Comparison of ENCODE assay signal across 13 mouse cellular contexts in genomic region chr8:13293677-13294470, GRCm38 (mm10). TPM values are rescaled to one million over a fixed set of nuclear protein-coding genes. Genes with fewer than 3 reads are reported as not detected.
"Had no signal": no experiment of that assay in that cellular context is flagged by ENCODE, and none has a peak within 500 bp of the region (broad histone marks: within the 10 kb centered on the region; RNA-seq: fewer than 3 reads in every experiment).

No protein-coding gene starts in this region.

- H3K9me3 ChIP-seq: limb, embryonic 15.5 days; liver, embryonic 12.5 days; midbrain, embryonic 13.5 days; stomach, embryonic 15.5 days had no signal

- DNase-seq: lung, embryonic 14.5 days; lung, postnatal 14 days; right cerebral cortex, postnatal 14 days; thymus, postnatal 36 days had no signal

- H3K4me2 ChIP-seq: limb, embryonic 15.5 days; liver, embryonic 12.5 days; lung, embryonic 14.5 days; midbrain, embryonic 13.5 days; stomach, embryonic 15.5 days had no signal

- H3K27me3 ChIP-seq: limb, embryonic 15.5 days; liver, embryonic 12.5 days; midbrain, embryonic 13.5 days; stomach, embryonic 15.5 days had no signal

- ATAC-seq: intestine, postnatal 0 days; liver, embryonic 12.5 days; midbrain, embryonic 13.5 days had no signal

- H3K4me3 ChIP-seq: left cerebral cortex, adult 2 months; limb, embryonic 15.5 days; liver, embryonic 12.5 days; midbrain, embryonic 13.5 days; stomach, embryonic 15.5 days had no signal

- H3K9ac ChIP-seq: limb, embryonic 15.5 days; liver, embryonic 12.5 days; lung, embryonic 14.5 days; midbrain, embryonic 13.5 days; stomach, embryonic 15.5 days had no signal

- H3K27ac ChIP-seq: kidney, postnatal 0 days; left cerebral cortex, adult 2 months; limb, embryonic 15.5 days; liver, embryonic 12.5 days; midbrain, embryonic 13.5 days; stomach, embryonic 15.5 days had no signal

RNA-seq across cellular contexts. Expression of gene Adprhl1, which starts 39.9 kb away (rescaled TPM):
- polyA plus RNA-seq: intestine, postnatal 0 days; kidney, postnatal 0 days; limb, embryonic 11.5 days; liver, embryonic 12.5 days; lung, embryonic 14.5 days; testis, adult 2 months had no signal
